Mouse (Mus musculus): ENCODE results near the gene Mtcp1.

The Mtcp1 gene

GRCm38 (mm10) chrX:75415936-75416785, at the start of gene Mtcp1, which contains the start of the genes Cmc4 and Brcc3:
Gene Mtcp1, minus strand, starts transcription at chrX:75416588.
Gene Cmc4, minus strand, starts transcription at chrX:75416584.
Gene Brcc3, plus strand, starts transcription at chrX:75416628.
- peak; percentile 72 for DNase-seq (ENCODE audit: low spot score)

DNA sequence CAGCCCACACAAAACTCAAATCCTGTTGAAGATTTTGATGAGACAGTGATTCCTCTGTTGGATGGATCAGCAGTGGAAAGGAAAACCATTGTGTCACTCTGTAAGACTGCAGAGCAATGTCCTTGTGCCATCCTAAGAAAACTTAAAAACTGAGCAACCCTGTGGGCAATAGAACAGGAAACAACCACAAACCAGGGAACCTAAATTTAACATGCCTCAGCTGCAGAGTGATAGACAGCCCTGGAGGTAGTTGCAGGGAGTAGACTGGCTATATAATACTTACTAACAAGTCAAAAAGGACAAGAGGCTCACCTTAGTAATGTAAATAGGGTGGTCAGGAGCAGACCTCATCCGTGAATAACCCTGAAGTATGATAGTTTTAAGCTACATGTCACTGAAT, 38.2 kb upstream of the Mtcp1 start:
- no peak for DNase-seq (ENCODE audit: low spot score)

GRCm38 (mm10) chrX:75409711-75410110, 6.7 kb downstream of the Mtcp1 start:
- no peak for DNase-seq (ENCODE audit: low spot score)

- no peak for DNase-seq (ENCODE audit: low spot score)
Measured at GRCm38 (mm10) chrX:75403350-75403749, 13.0 kb downstream of the Mtcp1 start.

DNA sequence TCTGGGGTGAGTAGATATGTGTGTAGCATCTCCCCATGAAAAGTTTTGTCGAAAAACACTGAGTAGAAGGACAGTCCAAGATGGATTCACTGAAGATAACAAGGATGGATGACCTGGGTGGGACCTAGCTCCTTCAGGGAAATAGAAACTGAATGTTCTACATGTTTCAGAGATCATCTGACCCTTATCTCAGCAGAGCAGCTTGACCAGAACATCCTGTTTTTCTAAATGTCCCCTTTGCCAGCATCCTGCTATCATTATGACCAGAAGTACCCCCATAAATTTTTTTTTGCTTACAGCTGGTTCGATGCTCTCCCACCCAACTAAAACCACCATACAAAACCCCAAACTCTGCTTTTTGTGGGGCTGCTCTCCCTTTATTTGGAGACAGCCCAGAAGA, 13.7 kb downstream of the Mtcp1 start:
- DNase-seq (ENCODE audit: low spot score), result no peak

DNA sequence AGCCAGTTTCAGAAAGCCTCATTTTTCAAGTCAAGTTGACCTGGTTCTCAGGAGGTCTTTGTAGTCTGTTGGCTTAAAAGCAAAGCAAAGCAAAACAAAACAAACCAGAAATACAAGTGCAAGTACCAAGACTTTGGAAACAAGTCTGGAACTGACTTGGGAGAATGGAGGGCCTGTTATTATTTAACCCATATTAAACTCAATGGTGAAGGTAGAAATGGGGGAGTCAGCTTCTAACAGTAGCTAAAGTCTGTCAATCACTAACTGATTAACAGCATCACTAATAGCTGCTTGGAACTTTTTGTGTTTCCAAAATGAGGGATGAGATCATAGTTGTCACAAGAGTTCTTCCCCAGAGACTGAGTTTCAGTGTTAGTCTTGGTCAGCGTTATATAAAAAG, 16.9 kb downstream of the Mtcp1 start:
- DNase-seq (ENCODE audit: low spot score), result no peak

DNA sequence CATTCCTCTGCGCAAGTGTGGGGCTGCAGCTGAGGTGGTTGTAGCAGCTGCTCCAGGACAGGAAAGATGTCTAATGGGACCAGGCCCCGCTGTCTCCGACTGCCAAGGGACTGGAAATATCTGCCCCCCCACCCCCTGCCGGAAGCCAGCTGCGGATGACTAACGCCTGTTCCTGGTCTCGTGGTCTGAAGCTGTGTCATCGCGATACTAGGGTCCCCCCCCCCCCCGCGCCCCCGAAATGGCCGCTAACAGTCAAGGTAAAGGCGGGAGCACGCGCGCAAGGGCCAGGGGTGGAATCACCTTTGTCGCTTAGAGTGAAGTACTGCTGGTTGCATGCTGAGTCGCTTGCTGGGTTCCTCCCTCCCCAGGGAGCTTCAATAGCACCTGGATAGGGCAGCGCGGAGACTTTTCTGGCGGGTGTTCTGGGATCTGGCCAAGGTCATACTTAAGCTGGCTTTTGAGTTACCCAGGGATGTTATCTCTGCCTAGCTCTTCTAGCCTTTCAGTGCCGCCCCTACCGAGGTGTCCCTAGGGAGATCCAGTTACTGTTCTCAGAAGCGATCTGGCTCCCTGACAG, 34.1 kb downstream of the Mtcp1 start, which contains the start of the genes Fundc2 and F8:
TSS of gene Fundc2 (plus strand) at position 205 of the 577 bp plus-strand sequence.
TSS of gene F8 (minus strand) at position 421 of the 577 bp plus-strand sequence.
- DNase-seq (ENCODE audit: low spot score), result peak; percentile 25

GRCm38 (mm10) chrX:75381699-75382098, 34.7 kb downstream of the Mtcp1 start:
- no peak for DNase-seq (ENCODE audit: low spot score)

DNA sequence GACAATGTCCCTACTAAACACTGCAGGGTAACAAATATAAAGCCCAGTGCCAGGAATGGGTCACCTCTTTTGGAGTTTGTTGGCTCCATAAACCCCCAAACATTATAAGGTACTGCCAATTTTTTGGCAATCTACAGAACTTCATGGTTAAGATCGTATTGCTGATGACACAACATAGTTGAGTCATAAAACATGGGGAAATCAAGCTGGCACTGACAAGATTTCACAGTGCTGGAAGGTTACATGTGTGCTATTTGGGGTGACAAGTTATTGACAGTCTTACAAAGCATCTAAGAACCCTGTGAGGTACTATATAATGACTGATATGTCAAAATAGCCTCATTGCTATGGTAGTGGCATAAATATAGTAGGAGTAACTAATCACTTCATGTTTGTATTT, 35.2 kb downstream of the Mtcp1 start:
- DNase-seq (ENCODE audit: low spot score), result no peak

GRCm38 (mm10) chrX:75376815-75377214, 39.6 kb downstream of the Mtcp1 start:
- DNase-seq (ENCODE audit: low spot score), result no peak

DNA sequence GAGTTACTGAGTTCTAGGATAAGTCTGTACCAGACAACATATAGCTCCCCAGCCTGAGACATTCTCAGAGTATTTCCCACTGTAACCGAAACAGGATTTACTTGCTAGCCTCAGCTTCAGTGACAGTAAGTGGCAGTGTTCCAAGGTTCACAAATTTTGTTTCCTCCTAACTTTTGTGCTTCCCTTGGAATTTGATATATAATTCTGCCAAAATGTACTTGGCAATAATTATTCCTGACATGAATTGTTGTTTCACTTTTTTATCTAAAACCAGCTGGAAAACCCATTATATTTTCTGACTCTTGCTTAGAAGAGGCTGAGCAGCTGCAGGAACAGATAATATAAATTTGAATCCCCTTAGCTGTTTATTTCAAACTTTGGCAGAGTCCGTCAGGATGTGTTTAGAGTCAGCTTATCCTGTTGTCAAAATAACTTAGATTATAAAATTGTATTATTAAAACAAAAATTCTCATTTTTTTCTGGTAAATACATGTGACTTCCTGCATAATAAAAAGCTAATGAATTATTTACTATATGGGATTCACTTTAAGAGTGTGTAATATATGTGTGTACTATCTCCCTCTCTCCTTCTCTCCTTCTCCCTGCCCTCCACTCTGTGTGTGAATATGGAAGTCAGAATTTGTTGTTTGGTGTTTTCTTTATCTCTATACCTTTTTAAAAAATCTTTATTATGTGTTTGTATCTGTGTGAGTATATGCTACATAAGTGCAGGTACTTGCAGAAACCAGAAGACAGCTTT, 43.5 kb downstream of the Mtcp1 start:
- DNase-seq (ENCODE audit: low spot score), result no peak

- no peak for DNase-seq (ENCODE audit: low spot score)
Measured at GRCm38 (mm10) chrX:75370197-75370596, 46.2 kb downstream of the Mtcp1 start.

Measured in urinary bladder, postnatal 25 days (tissue).